Mouse (Mus musculus): ENCODE results near the gene Csnk2b. TPM values are rescaled to one million over a fixed set of nuclear protein-coding genes. Genes with fewer than 3 reads are reported as not detected.

Gene Csnk2b
- polyA plus RNA-seq, 1 experiment from 2014 or later: 303 TPM

DNA sequence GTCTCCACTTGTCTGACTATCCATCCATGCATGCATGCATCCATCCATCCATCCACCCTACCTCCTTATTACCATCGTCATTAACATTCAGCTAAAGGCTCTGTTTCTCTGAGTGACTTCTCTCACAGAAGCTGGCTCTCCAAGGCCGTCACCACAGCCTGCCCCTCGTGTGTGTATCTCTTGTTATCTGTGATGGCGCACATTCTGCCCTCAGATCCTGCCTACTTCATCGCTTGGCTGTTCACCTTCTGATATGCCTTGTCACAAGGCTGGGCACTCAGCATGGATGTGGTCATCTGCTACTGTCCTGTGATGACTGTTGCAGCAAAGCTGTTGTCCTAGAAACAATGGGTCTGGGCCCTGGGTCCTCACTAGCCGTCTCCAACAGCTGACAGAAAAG, 17.1 kb downstream of the Csnk2b start:
- Histone ChIP-seq H3K27ac (no peak overlapping the region), H3K9me3 (no peaks in the 10 kb centered on the region), H3K4me1 (peaks cover 11% of the 10 kb centered on the region), H3K36me3 (replicated peaks) (peaks cover 41% of the 10 kb centered on the region), H3K27me3 (ENCODE audit: poor library complexity, severe bottlenecking) (no peaks in the 10 kb centered on the region), H3K4me3 (no peak overlapping the region)
- DNase-seq (ENCODE audit: extremely low spot score, low spot score): no peak
- WGBS: 81% methylated on average over 6 of the region's 6 CpGs

DNA sequence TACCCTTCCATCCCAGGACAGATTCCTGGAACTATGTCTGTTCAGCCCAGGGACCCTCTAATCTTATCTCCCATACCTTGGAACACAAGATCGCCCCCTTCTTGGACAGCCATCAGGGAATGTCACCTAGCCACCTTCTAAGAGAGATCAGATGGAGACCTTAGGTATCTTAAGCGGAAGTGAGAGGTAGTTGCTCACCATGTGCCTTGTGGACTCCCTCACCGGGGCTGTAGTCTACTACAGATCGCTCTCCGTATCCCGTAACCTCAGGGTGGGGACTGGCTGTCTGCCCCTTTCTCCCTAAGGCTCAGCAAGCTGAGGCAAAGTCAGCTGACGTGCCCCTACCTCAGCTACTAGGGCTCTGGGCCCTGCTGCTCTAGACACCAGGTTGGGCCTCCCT, 17.8 kb downstream of the Csnk2b start:
- Histone ChIP-seq H3K27ac (no peak overlapping the region), H3K9me3 (no peaks in the 10 kb centered on the region), H3K36me3 (replicated peaks) (peaks cover 47% of the 10 kb centered on the region), H3K27me3 (ENCODE audit: poor library complexity, severe bottlenecking) (no peaks in the 10 kb centered on the region), H3K4me1 (peaks cover 11% of the 10 kb centered on the region), H3K4me3 (no peak overlapping the region)
- DNase-seq (ENCODE audit: extremely low spot score, low spot score): no peak
- 91% methylated on average over 7 of the region's 7 CpGs for WGBS

DNA sequence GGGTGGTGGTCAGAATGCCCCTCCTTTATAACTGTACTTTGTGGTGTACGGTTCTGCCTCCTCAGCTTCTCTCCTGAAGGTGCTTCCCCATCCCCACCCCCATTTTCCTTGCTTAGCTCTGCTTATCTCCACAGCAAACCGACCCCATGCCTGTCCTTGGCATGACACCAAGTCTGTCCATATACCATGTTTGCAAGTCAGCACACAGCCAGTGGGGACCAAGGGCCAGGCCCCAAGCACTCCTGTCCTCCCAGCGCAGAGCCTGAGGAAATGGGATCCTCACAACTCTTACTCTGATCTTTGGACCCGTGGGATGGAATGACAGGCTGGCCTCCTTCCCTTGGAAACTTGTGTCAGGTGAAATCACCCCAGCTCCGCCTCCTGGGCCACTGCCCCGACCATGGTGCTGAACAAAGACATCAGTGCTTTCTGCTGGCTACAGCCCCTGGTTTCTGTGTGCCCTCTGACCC, 18.6 kb downstream of the Csnk2b start:
- H3K27me3 ChIP-seq (ENCODE audit: poor library complexity, severe bottlenecking): no peaks in the 10 kb centered on the region
- no peak overlapping the region for H3K27ac ChIP-seq
- no peak for DNase-seq (ENCODE audit: extremely low spot score, low spot score)
- 0 out of 2 replicates have a peak overlapping the region, but pooled peaks have one; percentile 15 for H3K4me3 ChIP-seq
- WGBS: 79% methylated on average over 6 of the region's 6 CpGs
- peaks cover 56% of the 10 kb centered on the region for H3K36me3 ChIP-seq (replicated peaks)
- no peaks in the 10 kb centered on the region for H3K9me3 ChIP-seq
- peaks cover 11% of the 10 kb centered on the region for H3K4me1 ChIP-seq

DNA sequence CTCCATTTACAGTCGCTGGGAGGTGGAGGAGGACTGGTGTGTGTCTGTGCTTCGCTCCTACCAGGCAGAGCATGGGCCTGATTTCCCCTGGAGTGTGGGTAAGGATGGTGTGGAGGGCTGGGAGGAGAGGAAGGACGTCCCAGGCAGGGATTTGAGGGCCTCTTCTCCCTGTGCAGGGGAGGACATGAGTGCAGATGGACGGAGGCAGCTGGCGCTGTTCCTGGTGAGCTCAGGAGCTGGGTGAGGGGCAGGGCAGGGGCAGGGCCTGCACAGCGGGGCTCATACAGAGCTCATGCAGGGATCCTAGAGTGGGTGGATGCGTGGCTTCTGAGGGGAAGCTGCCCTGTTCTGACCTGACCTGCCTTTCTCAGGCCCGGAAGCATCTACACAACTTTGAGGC, 19.6 kb downstream of the Csnk2b start:
- no peak overlapping the region for H3K4me3 ChIP-seq
- peaks cover 11% of the 10 kb centered on the region for H3K4me1 ChIP-seq
- H3K27me3 ChIP-seq (ENCODE audit: poor library complexity, severe bottlenecking): no peaks in the 10 kb centered on the region
- 90% methylated on average over 7 of the region's 8 CpGs for WGBS
- H3K36me3 ChIP-seq (replicated peaks): peaks cover 64% of the 10 kb centered on the region
- no peak for DNase-seq (ENCODE audit: extremely low spot score, low spot score)
- no peak overlapping the region for H3K27ac ChIP-seq
- H3K9me3 ChIP-seq: no peaks in the 10 kb centered on the region

DNA sequence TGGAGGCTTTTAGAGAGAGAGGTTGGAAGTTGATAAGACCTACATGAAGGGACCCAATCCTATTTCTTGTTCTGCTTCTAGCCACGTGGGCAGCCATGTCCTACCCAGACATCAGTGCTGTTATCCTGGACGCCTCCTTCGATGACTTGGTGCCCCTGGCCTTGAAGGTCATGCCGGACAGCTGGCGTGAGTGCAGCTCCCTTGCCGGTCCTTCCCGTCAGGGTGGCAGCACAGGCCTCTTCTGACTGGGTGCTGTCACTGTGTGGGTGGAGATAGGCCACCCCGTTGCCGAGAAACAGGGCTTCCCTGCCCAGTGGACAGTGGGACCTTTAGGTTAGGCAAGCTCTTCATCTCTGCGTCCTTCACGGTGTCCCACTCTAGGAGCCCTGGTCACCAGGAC, 20.7 kb downstream of the Csnk2b start:
- Histone ChIP-seq H3K4me1 (peaks cover 8% of the 10 kb centered on the region), H3K27ac (no peak overlapping the region), H3K9me3 (no peaks in the 10 kb centered on the region), H3K36me3 (replicated peaks) (peaks cover 75% of the 10 kb centered on the region), H3K4me3 (no peak overlapping the region), H3K27me3 (ENCODE audit: poor library complexity, severe bottlenecking) (no peaks in the 10 kb centered on the region)
- 88% methylated on average over 11 of the region's 11 CpGs for WGBS
- no peak for DNase-seq (ENCODE audit: extremely low spot score, low spot score)

DNA sequence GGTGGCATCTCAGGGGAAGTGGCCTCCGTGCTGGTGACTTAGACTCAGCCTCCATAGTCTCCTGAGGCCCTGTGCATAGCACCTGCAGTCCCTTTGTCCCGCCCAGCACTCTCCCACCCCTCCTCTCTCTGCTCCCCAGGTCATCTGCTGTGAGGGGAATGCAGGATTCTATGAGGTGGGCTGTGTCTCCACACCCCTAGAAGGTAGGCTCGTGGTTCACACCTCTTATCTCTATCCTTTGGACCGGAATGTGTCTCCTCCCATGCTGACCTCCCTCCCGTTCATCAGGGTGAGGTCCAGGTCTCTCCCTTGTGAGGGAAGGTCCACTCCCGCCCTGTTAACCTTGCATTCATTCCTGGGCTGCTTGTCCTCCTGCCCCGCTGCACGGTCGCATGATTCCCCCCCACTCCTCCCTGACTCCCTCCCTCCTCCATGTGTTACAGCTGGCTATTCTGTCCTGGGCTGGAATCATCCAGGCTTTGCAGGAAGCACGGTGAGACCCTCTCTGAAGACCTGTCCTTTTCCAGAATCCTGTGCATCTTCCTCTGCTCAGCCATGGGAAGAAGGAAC, 21.6 kb downstream of the Csnk2b start:
- Histone ChIP-seq H3K27me3 (ENCODE audit: poor library complexity, severe bottlenecking) (no peaks in the 10 kb centered on the region), H3K4me1 (no peaks in the 10 kb centered on the region; the same call in 1 of the 2 replicates), H3K36me3 (replicated peaks) (peaks cover 83% of the 10 kb centered on the region)

DNA sequence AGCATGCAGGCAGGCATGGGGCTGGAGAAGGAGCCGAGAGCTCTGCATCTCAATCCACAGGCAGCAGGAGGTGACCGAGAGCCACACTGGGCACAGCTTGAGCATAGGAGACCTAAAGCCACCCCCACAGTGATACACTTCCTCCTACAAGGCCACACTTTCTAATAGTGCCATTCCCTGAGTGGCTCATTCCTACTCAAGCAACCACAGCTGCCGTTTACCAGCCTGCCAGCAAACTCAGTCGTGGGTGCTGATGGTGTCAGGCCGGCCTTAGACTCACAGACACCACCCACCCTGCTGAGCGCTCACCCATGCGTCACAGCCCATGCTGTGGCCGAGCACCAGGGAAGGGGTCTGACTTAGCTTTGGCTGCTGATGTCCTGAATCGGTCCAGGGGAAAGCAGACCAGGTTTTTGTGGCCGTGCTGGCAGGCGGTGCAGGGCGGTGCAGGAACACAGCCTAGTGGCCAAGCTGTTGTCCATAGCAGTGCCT, 24.6 kb downstream of the Csnk2b start:
- DNase-seq (ENCODE audit: extremely low spot score, low spot score): no peak
- Histone ChIP-seq H3K36me3 (replicated peaks) (peaks cover 98% of the 10 kb centered on the region), H3K27me3 (ENCODE audit: poor library complexity, severe bottlenecking) (no peaks in the 10 kb centered on the region), H3K9me3 (no peaks in the 10 kb centered on the region), H3K27ac (no peak overlapping the region), H3K4me3 (no peak overlapping the region), H3K4me1 (no peaks in the 10 kb centered on the region)
- WGBS: 81% methylated on average over 12 of the region's 12 CpGs

More for the DNA sequence above, 21.6 kb downstream of the Csnk2b start:
- WGBS: 77% methylated on average over 10 of the region's 10 CpGs
- DNase-seq (ENCODE audit: extremely low spot score, low spot score): no peak
- Histone ChIP-seq H3K27ac (no peak overlapping the region), H3K9me3 (no peaks in the 10 kb centered on the region), H3K4me3 (no peak overlapping the region; the same call in 1 of the 2 replicates)

DNA sequence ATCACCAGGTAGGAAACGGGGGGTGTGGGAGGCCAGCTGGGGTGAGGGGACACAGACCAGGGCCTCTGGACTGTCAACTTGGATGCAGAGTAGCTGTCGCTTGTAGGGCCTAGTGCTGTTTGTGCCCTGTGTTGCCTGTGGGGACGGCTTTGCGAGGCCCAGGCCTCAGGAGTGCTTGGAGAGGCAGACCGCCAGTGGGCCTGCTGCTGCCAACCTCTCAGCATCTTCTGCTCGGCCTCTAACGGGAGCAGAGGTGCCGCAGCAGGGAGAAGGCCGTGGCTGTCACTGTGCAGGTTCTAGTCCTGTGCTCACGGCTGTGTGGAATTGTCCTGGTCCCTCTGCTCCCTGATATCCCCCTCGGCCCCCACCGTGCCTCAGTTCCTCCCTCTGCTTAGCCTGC, 25.3 kb downstream of the Csnk2b start:
- Histone ChIP-seq H3K9me3 (no peaks in the 10 kb centered on the region), H3K36me3 (replicated peaks) (peaks cover 98% of the 10 kb centered on the region), H3K27ac (no peak overlapping the region), H3K4me3 (no peak overlapping the region), H3K4me1 (no peaks in the 10 kb centered on the region), H3K27me3 (ENCODE audit: poor library complexity, severe bottlenecking) (no peaks in the 10 kb centered on the region)
- 85% methylated on average over 12 of the region's 12 CpGs for WGBS
- no peak for DNase-seq (ENCODE audit: extremely low spot score, low spot score)

DNA sequence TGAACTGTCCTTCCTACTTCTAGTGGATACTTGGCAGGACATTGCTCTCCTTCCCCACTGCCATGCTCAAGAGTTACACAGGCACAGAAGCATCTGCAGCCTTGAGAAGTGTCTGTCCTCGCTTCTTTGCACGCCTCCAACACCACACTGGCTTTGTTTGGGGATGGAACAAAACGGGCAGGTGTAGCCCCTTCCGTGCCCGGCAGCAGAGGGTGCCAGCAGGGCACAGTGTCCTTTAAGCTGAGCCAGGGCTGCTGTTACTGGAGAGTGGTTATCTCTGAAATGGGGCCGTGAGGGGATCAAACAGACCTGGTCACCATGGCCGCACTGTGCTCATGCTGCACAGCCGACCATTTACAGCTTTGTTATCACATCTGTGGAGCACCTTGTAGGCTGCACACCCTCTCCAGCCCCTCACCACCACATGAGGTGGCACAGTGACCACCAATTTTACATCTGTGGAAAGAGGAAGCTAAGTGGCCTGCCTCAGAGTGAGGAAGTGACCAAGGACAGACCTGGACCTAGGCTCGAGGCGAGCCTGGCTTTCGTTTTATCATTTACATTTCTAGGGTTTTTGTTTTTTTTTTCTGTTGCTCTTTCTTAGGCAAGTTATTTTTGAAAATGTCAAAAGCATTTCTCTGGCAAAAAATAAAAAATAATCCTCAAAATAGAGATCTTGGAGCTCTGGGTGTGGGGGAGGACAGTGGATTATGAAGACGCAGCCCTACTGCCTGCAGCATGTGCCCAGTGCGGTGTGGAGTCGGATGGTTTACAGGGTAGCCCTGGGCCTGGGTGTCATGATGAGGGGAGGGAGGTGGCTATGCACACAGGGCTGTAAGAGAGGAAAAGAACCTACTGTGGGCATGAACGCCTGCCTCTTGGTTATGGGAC, 27.1 kb downstream of the Csnk2b start:
- Histone ChIP-seq H3K9me3 (no peaks in the 10 kb centered on the region), H3K27me3 (ENCODE audit: poor library complexity, severe bottlenecking) (no peaks in the 10 kb centered on the region), H3K4me1 (peaks cover 14% of the 10 kb centered on the region), H3K27ac (no peak overlapping the region), H3K4me3 (no peak overlapping the region), H3K36me3 (replicated peaks) (peaks cover 90% of the 10 kb centered on the region)
- no peak for DNase-seq (ENCODE audit: extremely low spot score, low spot score)
- 95% methylated on average over 15 of the region's 15 CpGs for WGBS

DNA sequence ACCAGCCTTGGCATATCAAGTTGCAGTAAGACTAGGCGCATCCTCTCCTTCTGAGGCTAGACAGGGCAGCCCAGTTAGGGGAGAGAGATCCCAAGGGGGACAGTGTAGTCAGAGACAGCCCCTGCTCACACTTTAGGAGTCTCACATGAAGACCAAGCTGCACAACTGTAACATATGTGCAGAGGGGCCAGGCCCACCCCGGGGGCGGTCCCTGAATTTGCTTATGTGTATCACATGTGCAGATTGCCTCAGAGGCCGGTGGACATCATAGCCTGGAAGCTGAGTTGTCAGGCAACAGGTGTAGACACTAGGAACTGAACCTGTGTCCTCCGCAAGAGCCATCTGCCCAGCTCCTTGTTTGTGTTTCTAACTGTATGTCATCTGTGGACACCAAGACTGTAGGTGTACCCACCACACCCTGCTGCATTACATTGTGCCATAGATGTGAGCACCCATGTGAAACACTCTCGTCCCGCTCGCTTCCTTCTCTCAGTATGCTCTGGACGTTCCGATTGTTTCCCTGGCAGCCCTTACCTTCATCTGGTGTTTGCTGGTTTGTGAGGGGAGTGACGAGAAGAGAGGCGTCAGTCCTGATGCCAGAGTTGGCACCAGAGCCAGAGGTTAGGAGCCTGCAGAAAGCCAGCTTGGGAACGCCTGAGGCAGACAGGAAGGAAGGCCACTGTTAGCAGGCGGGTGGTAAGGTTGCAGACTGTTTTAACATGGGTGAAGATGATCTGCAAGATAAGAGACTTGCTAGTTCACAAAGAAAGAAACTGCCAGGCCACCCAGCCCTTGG, 29.3 kb downstream of the Csnk2b start:
- H3K4me3 ChIP-seq: no peak overlapping the region
- no peaks in the 10 kb centered on the region for H3K9me3 ChIP-seq
- no peak for DNase-seq (ENCODE audit: extremely low spot score, low spot score)
- H3K36me3 ChIP-seq (replicated peaks): peaks cover 70% of the 10 kb centered on the region
- H3K27me3 ChIP-seq (ENCODE audit: poor library complexity, severe bottlenecking): no peaks in the 10 kb centered on the region
- no peak overlapping the region for H3K27ac ChIP-seq
- peaks cover 20% of the 10 kb centered on the region for H3K4me1 ChIP-seq
- 89% methylated on average over 14 of the region's 14 CpGs for WGBS

DNA sequence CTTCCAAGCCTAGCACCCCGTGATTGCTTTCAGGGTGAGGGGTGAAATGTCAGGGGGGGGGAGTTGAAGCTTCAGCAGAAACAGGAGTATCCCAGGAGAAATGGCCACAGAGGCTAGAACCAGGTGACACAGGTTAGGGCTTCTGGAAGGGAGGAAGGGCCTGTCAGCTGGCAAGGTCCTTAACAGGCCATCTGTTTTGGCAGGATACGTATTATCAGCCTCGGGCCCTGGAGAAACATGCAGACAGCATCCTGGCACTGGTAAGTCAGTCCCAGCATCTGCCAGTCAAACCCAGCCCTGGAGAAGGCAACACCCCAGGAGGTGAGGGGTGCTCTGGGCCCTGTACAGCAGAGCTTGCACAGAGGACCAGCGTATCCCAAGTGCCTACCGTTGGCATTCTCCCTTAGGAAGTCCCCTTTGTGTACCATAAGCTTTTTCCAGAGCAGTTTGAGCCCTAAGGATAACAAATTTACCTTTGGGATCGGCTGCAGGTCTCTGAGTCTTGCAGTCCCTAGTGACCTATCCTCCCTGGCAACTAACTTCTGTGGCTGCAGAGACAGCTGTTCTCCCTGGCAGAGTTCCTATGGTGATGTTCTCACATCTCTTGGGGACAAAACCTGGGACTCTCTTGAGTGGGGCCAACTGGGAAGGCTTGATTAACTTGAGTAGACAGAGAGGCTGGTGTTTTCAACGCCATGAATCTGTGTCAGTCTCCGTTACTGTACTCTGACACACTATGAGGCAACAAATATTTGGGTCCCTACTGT, 31.5 kb downstream of the Csnk2b start:
- Histone ChIP-seq H3K27ac (peak overlapping the region; percentile 99; the same call in 1 of the 2 replicates), H3K27me3 (ENCODE audit: poor library complexity, severe bottlenecking) (no peaks in the 10 kb centered on the region), H3K4me3 (peak overlapping the region; percentile 78), H3K4me1 (peaks cover 20% of the 10 kb centered on the region), H3K9me3 (no peaks in the 10 kb centered on the region), H3K36me3 (replicated peaks) (peaks cover 48% of the 10 kb centered on the region)
- no peak for DNase-seq (ENCODE audit: extremely low spot score, low spot score)
- WGBS: 83% methylated on average over 8 of the region's 8 CpGs
